Mouse (Mus musculus) CH12.LX (cell line): Measurements from ENCODE around the gene Pafah2.

ENCODE experiments used
- BHLHE40 ChIP-seq: IDR thresholded peaks from 2 replicates; pipeline ENCODE4 v1.6.1; 2011; ENCODE audit warnings: mild to moderate bottlenecking, low read depth, low read length, improper control_type of control experiment
- CTCF ChIP-seq, 2 experiments: IDR thresholded peaks in 1 of 2; conservative IDR thresholded peaks in 1 of 2; 2 replicates each; pipeline ENCODE4 v1.5.1; 2011 to 2012; ENCODE audit warnings: low read depth in 2 of 2, low read length in 2 of 2, improper control_type of control experiment in 1 of 2, inconsistent platforms in 1 of 2, mild to moderate bottlenecking in 1 of 2, moderate library complexity in 1 of 2
- ETS1 ChIP-seq: conservative IDR thresholded peaks from 2 replicates; pipeline ENCODE4 v1.6.1; 2012; ENCODE audit warnings: low read depth, mild to moderate bottlenecking, inconsistent platforms, low read length, improper control_type of control experiment, moderate library complexity
- JUND ChIP-seq: conservative IDR thresholded peaks from 2 replicates; pipeline ENCODE4 v1.6.1; 2011; ENCODE audit warnings: low read depth, low read length, improper control_type of control experiment
- KAT2A ChIP-seq: IDR thresholded peaks from 2 replicates; pipeline ENCODE4 v1.6.1; 2012; ENCODE audit warnings: low read length, improper control_type of control experiment, inconsistent platforms; ENCODE audit not compliant: insufficient replicate concordance
- MAX ChIP-seq: IDR thresholded peaks from 2 replicates; pipeline ENCODE4 v1.6.1; 2011; ENCODE audit warnings: low read length, improper control_type of control experiment
- MAZ ChIP-seq: IDR thresholded peaks from 2 replicates; pipeline ENCODE4 v1.6.1; 2012; ENCODE audit warnings: low read depth, mild to moderate bottlenecking, inconsistent platforms, low read length, improper control_type of control experiment, moderate library complexity
- NRF1 ChIP-seq: IDR thresholded peaks from 2 replicates; pipeline ENCODE4 v1.6.1; 2014; ENCODE audit warnings: low read depth, mild to moderate bottlenecking, inconsistent platforms, low read length, improper control_type of control experiment, moderate library complexity
- POLR2A ChIP-seq: IDR thresholded peaks from 2 replicates; pipeline ENCODE4 v1.6.1; 2011; ENCODE audit warnings: low read depth, mild to moderate bottlenecking, improper control_type of control experiment, low read length
- POLR2AphosphoS2 ChIP-seq: IDR thresholded peaks from 2 replicates; pipeline ENCODE4 v1.6.1; 2011; ENCODE audit warnings: low read depth, low read length, improper control_type of control experiment
- TCF12 ChIP-seq: IDR thresholded peaks from 2 replicates; pipeline ENCODE4 v1.6.1; 2014; ENCODE audit warnings: low read depth, mild to moderate bottlenecking, inconsistent platforms, low read length, improper control_type of control experiment
- USF1 ChIP-seq: IDR thresholded peaks from 2 replicates; pipeline ENCODE4 v1.6.1; 2014; ENCODE audit warnings: low read depth, mild to moderate bottlenecking, inconsistent platforms, low read length, improper control_type of control experiment
- ZC3H11A ChIP-seq: IDR thresholded peaks from 2 replicates; pipeline ENCODE4 v1.6.1; 2012; ENCODE audit warnings: low read depth, mild to moderate bottlenecking, inconsistent platforms, low read length, improper control_type of control experiment
- ZMIZ1 ChIP-seq: IDR thresholded peaks from 2 replicates; pipeline ENCODE4 v1.6.1; 2012; ENCODE audit warnings: low read depth, mild to moderate bottlenecking, inconsistent platforms, low read length, improper control_type of control experiment

DNA sequence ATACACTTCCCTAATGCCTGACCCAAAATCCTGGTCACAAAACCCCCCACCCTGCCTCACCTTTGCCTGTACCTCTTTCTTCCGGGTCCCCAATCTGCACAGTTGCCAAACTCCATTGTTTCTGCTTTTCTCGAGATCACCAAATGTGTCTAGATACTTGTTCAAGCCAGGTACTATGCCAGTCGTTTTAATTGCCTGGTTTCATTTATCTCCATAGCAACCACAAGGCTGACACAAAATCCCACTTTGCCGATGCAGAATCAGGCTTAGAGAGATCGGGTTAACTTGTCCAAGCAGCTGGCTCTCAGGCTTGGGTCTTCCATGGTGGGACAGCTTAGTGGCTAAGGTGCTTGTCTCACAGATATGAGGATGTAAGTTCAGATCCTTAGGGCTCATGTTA is 4.1 kb downstream of the Pafah2 start:
- TF ChIP-seq USF1 (no peak), POLR2A (no peak), NRF1 (no peak), JUND (no peak), CTCF (conservative IDR thresholded peaks at IDR 0.05 in 1 of 2, IDR thresholded peaks at IDR 0.05 in 1 of 2; ENCODE audit: low read depth in 2 of 2, low read length in 2 of 2) (no peak), BHLHE40 (no peak), ETS1 (no peak), TCF12 (no peak), KAT2A (no peak), ZC3H11A (no peak), POLR2AphosphoS2 (no peak), MAX (no peak), ZMIZ1 (no peak), MAZ (no peak)
